Mouse (Mus musculus) ovary, postnatal 10 days (tissue): ENCODE data around the gene Aldh3b3.

Source experiments
- DNase-seq: peaks from one replicate; pipeline ENCODE4 v3.0.0; 2022; ENCODE audit warnings: low spot score

The Aldh3b3 gene

GRCm38 (mm10) chr19:4003112-4003511, 44.7 kb downstream of the Aldh3b3 start, which contains the start of gene Doc2g:
Gene Doc2g, plus strand, starts transcription at chr19:4003313.
- DNase-seq = no peak

- no peak for DNase-seq
Observed at GRCm38 (mm10) chr19:4003641-4004040, 45.2 kb downstream of the Aldh3b3 start.

GRCm38 (mm10) chr19:4004331-4004730, 45.9 kb downstream of the Aldh3b3 start:
- no peak for DNase-seq

GRCm38 (mm10) chr19:4005091-4005490, 46.6 kb downstream of the Aldh3b3 start:
- DNase-seq = no peak

- no peak for DNase-seq
Observed at GRCm38 (mm10) chr19:4005971-4006370, 47.5 kb downstream of the Aldh3b3 start.

- DNase-seq = no peak
Observed at GRCm38 (mm10) chr19:4011086-4011485, 52.6 kb downstream of the Aldh3b3 start.

- DNase-seq = peak; percentile 79
Observed at GRCm38 (mm10) chr19:4012432-4013022, 54.1 kb downstream of the Aldh3b3 start, which contains the start of gene Ndufv1. Gene Ndufv1, minus strand, starts transcription at chr19:4012806.

GRCm38 (mm10) chr19:4013066-4013465, 54.6 kb downstream of the Aldh3b3 start:
- no peak for DNase-seq

- DNase-seq = no peak
Observed at GRCm38 (mm10) chr19:4014802-4015201, 56.4 kb downstream of the Aldh3b3 start.

- no peak for DNase-seq
Observed at GRCm38 (mm10) chr19:4015635-4016034, 57.2 kb downstream of the Aldh3b3 start.

- no peak for DNase-seq
Observed at GRCm38 (mm10) chr19:4017921-4018587, 59.6 kb downstream of the Aldh3b3 start.

- DNase-seq = no peak
Observed at GRCm38 (mm10) chr19:4018743-4019583, 60.5 kb downstream of the Aldh3b3 start.
